Mouse (Mus musculus) WW6 (cell line): ENCODE measurements at regions not wholly inside any gene's neighbourhood (a gene's known extent, or its start where the extent isn't known, plus 50 kb on each side); places are given as distances from the start of the nearest gene placed in this dataset.

Source experiments
- DNase-seq: peaks from one replicate; pipeline ENCODE4 v3.0.0-alpha.2; 2013; ENCODE audit warnings: low read depth, low spot score

- no peak for DNase-seq
These were observed 411.9 kb upstream of the Gm765 start for GRCm38 (mm10) chr6:98754487-98754886.

GRCm38 (mm10) chr6:98748618-98749017 is 406.1 kb upstream of the Gm765 start:
- no peak for DNase-seq

GRCm38 (mm10) chr6:98746976-98747375 is 404.4 kb upstream of the Gm765 start:
- no peak for DNase-seq

- no peak for DNase-seq
These were observed 397.9 kb upstream of the Gm765 start for GRCm38 (mm10) chr6:98740447-98740846.

DNA sequence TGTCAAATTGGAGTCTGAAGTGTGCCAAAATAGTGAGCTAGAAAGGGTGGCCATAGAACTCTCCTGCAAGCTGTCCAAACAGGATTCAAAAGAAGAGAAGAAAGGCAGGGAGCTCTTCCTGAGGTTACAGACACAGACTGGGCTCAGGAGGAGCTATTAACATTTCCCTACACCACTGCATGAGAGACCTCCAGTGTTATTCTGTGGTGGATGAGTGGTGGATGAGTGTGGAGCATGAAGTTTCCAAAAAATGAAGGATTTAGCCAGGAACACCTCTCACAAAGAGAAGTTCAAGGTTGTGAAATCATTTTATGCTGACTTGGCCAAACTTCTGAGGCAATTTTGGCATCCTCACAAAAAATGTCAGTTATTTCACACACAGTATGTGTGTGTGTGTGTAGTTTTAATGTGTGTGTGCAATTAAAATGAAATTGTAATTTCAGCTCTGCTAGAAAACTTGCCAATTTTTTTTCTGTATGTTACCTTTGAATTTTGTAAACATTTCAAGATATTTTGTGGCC is 388.5 kb upstream of the Gm765 start:
- no peak for DNase-seq

DNA sequence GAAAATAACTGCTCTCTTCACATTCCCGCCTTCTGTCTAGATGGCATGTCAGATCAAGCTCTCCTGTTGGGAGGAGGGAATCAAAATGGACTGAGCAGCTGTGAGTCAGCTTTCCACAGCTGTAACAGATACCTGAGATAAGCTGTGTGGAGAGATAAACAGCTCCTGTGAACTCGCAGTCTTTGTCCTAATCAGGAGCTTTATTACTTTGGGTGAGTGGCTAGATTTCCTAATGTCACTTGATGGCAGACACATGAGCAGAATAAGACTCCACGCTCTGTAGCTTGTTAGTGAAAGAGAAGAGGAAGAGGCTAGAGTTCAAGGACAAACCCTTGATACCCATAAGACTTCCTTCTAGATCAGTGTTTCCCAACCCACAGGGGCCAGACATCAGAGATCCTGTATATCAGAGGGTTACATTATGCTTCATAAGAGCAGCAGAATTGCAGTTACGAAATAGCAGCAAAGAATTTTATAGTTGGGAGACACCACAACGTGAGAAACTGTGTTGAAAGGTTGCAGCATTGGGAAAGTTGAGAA is 384.1 kb upstream of the Gm765 start:
- no peak for DNase-seq

- no peak for DNase-seq
These were observed 362.5 kb upstream of the Gm765 start for GRCm38 (mm10) chr6:98704887-98705622.

DNA sequence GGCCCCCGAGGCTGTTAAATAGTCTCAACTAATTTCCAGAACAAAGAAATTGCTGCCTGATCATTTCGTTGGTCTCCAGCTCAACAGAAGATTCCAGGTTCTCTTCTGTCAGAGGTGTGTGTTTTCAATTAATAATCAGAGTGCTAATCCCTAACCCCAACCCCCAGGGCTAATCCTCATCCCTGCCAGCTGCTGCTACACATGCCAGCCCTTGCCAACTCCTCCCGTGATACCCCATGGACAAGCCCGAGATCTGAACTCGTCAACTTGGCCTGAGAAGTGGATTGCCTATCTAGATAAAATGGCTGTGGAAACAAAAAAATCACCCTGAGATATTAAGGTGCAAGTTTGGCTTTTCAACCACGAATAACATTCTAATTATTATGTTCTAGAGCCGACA is 355.0 kb upstream of the Gm765 start:
- no peak for DNase-seq

DNA sequence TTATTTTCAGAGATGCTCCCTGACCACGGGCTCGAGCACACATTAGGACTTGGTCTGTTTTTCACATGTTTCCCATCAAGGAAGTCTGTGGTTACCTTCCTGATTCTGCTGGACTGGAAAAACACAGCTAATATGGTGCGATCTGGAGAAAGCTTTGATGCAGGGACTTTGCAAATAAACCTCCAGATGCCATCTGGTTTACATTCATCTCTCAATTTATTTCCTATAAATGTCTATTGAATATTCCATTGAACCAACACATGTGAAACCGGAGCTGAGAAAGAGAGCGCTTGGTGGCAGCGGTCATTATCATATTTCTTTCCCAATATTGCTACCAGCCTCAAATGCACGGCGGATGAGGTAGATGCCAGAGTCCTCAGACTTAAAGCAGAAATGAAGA is 350.9 kb upstream of the Gm765 start:
- DNase-seq: no peak

DNA sequence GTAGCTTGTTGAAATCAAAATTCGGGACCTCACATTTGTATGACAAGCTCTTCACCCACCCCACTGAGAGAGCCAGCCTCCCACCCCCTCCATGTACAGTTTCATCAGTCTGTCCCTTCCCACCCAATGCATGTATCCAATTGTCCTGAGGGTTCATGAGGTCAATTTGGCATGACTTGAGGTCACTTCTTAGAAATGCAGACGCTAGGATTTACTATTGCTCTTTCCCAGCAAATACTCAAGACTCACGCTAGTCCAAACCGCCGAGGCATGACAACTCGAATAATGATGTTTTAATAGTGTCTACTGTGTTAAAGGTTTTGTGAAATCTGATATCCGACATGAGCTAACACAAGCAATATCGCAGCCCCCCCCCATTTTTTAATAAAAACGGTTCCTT is 347.6 kb upstream of the Gm765 start:
- no peak for DNase-seq

- DNase-seq: no peak
These were observed 346.8 kb upstream of the Gm765 start for GRCm38 (mm10) chr6:98689395-98689794.

GRCm38 (mm10) chr6:98688624-98689023 is 346.1 kb upstream of the Gm765 start:
- no peak for DNase-seq

DNA sequence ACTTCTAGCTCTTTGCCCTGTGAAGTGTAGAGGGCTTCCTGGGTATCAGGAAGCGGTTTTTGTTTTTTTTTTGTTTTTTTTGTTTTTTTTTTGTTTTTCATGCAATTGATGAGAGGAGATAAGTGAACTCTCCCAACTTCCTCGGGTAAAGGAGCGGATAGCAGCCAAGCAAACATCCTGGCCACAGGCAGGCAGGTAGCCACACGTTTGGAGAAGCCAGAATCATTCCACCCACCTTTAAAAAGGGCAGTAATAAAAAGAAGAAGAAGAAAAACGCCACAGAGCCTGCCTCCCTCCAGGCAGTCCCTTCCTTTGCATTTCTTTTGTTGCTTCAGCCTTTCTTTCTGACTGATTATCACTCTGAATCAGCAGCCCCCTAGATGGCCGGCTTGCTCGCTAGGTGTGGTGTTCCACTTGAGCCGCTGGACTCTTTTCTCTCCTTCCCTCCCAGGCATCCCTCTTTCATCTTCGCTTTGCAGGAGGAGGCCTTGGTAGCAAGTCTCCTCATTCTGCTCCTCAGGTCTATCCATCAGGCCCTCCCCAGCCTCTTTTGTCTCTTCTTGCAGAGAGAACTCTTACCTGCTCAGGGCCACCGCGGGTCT is 323.9 kb upstream of the Gm765 start:
- DNase-seq: no peak

DNA sequence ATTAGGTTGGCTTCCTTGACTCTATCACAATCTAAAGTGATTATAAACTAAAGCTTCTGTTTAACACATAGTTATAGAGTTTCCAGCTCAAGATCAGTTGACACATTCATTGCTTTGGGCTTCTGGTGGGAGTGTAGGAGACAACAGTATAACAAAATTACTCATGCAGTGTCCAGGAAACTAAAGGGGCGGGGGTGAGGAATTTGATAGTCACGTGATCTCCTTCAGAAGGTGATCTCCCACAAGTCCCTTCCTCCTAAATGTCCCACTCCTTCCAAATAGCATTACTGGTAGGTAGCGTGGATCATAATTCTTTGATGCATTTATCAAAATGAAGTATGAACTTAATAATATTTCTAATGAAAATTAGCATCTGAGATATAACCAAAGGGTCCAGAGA is 309.3 kb upstream of the Gm765 start:
- DNase-seq: no peak

DNA sequence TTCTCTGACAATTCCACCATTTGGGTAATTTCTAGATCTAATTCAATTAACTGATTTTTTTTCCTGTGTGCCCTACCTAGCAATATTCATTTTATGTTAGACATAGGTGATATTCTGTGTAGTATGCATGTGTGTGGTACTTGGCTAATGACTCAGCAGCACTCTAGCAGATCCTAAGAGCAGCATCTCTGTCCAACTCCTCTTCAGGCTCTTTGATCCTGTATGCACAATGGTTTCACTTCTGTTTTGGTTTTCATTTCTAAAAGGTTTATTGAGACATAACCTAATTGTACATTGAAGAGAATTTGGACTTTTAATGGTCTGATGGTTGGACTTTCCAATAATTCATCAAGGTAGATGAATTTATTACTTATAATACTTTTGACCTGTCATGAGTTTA is 308.8 kb upstream of the Gm765 start:
- DNase-seq: no peak

- no peak for DNase-seq
These were observed 297.8 kb upstream of the Gm765 start for GRCm38 (mm10) chr6:98640316-98640715.

DNA sequence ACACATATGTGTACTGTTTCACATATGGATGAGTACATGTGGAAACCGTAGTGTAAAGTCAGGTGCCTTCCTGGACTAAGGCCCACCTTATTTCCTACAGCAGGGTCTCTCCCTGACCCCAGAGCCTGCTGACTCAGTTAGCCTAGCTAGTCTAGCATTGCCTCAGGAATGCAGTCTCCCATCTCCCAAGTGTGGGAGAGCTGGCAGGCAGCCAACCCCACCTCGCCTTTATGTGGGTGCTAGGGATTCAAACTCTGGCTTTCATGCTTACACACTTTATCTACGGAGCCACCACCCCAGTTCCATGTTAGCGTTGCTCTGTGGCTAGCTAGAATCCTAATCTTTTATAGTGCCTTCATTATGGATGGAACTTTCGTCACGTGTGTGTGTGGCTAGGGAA is 293.3 kb upstream of the Gm765 start:
- DNase-seq: no peak

- DNase-seq: no peak
These were observed 289.9 kb upstream of the Gm765 start for GRCm38 (mm10) chr6:98632278-98633063.

DNA sequence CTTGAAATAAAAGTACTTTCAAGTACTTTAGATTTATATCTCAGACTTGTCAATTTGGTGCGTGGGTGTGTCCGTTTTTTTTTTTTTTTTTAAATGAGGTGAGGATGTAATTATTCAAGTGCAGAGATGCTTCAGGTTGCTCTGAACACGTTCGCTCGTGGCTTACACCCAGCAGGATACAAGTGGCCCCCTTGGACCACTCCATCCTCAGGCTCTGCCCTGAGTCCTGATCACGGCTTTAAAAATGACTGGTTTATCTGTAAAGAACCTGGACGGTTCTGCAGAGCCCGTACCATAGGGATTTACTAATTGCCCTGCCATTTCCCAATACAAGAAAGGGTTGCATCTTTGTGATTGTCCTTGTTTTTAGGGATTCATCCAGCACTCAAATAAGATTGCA is 288.7 kb upstream of the Gm765 start:
- DNase-seq: no peak

- no peak for DNase-seq
These were observed 287.1 kb upstream of the Gm765 start for GRCm38 (mm10) chr6:98629646-98630045.

- no peak for DNase-seq
These were observed 283.9 kb upstream of the Gm765 start for GRCm38 (mm10) chr6:98626435-98626834.

DNA sequence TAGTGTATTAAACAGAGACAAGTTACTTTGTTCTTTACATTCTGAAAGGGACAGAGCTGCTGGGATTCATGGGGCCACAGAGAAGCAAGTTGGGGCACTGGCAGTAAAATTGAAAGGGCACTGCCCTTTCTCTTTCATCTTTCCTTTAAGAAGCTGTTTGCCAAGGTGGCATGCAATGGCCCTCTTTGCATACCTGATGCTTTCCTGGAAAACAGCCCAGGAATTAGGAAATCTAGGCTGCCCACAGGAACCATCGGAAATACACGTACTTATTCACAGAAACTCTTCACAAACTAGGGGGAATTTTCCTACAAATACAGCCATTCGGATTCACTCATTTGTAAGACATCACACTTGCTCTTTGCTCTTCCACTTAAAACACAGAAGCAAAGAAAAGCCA is 278.3 kb upstream of the Gm765 start:
- DNase-seq: no peak
